Mouse (Mus musculus): Measurements from ENCODE around the gene Fbln5. TPM values are rescaled to one million over a fixed set of nuclear protein-coding genes. Genes with fewer than 3 reads are reported as not detected.

Fbln5 gene
- polyA plus RNA-seq, 1 experiment, result 44.9 TPM

GRCm38 (mm10) chr12:101789250-101789649, 29.6 kb downstream of the Fbln5 start:
- Histone ChIP-seq H3K4me2 (ENCODE audit: low read depth) (no peak overlapping the region), H3ac (ENCODE audit: control insufficient read depth, insufficient read length) (no peak overlapping the region), H3K79me2 (ENCODE audit: control insufficient read depth, insufficient read depth) (no peaks in the 10 kb centered on the region), H3K36me3 (ENCODE audit: control insufficient read depth, insufficient read depth) (no peaks in the 10 kb centered on the region), H3K27me3 (ENCODE audit: control insufficient read depth, insufficient read depth, insufficient read length) (no peaks in the 10 kb centered on the region), H3K4me3 (no peak overlapping the region)
- TF ChIP-seq MYOG (IDR thresholded peaks at IDR 0.05; ENCODE audit: control insufficient read depth in 1 of 3, insufficient read depth in 1 of 3, insufficient read length in 2 of 3, low read depth in 2 of 3) (no peak), SRF (IDR thresholded peaks at IDR 0.05; ENCODE audit: control insufficient read depth, insufficient read length, low read depth) (no peak), POLR2AphosphoS2 (IDR thresholded peaks at IDR 0.05; ENCODE audit: insufficient read length, low read depth) (no peak), TCF12 (IDR thresholded peaks at IDR 0.05; ENCODE audit: insufficient read depth, poor library complexity, severe bottlenecking) (no peak), E2F4 (IDR thresholded peaks at IDR 0.05; ENCODE audit: insufficient read depth) (no peak), CEBPB (IDR thresholded peaks at IDR 0.05; ENCODE audit: insufficient read depth, poor library complexity, severe bottlenecking) (no peak), REST (IDR thresholded peaks at IDR 0.05; ENCODE audit: insufficient read depth, insufficient read length) (no peak), POLR2A (IDR thresholded peaks at IDR 0.05; ENCODE audit: insufficient read length, low read depth) (no peak), TCF3 (IDR thresholded peaks at IDR 0.05; ENCODE audit: insufficient read length, low read depth) (no peak), USF1 (IDR thresholded peaks at IDR 0.05; ENCODE audit: low read depth) (no peak), MAX (IDR thresholded peaks at IDR 0.05; ENCODE audit: low read depth) (no peak), MYOD1 (IDR thresholded peaks at IDR 0.05; ENCODE audit: control insufficient read depth in 1 of 3, insufficient read length in 2 of 3, low read depth in 2 of 3) (no peak)

- Histone ChIP-seq H3K36me3 (ENCODE audit: control insufficient read depth, insufficient read depth) (no peaks in the 10 kb centered on the region), H3K4me3 (no peak overlapping the region), H3K4me2 (ENCODE audit: low read depth) (no peak overlapping the region), H3ac (ENCODE audit: control insufficient read depth, insufficient read length) (no peak overlapping the region), H3K79me2 (ENCODE audit: control insufficient read depth, insufficient read depth) (no peaks in the 10 kb centered on the region), H3K27me3 (ENCODE audit: control insufficient read depth, insufficient read depth, insufficient read length) (no peaks in the 10 kb centered on the region)
- TF ChIP-seq TCF3 (IDR thresholded peaks at IDR 0.05; ENCODE audit: insufficient read length, low read depth) (no peak), POLR2A (IDR thresholded peaks at IDR 0.05; ENCODE audit: insufficient read length, low read depth) (no peak), E2F4 (IDR thresholded peaks at IDR 0.05; ENCODE audit: insufficient read depth) (no peak), MAX (IDR thresholded peaks at IDR 0.05; ENCODE audit: low read depth) (no peak), USF1 (IDR thresholded peaks at IDR 0.05; ENCODE audit: low read depth) (no peak), MYOD1 (IDR thresholded peaks at IDR 0.05; ENCODE audit: control insufficient read depth in 1 of 3, insufficient read length in 2 of 3, low read depth in 2 of 3) (no peak), CEBPB (IDR thresholded peaks at IDR 0.05; ENCODE audit: insufficient read depth, poor library complexity, severe bottlenecking) (no peak), SRF (IDR thresholded peaks at IDR 0.05; ENCODE audit: control insufficient read depth, insufficient read length, low read depth) (no peak), POLR2AphosphoS2 (IDR thresholded peaks at IDR 0.05; ENCODE audit: insufficient read length, low read depth) (no peak), REST (IDR thresholded peaks at IDR 0.05; ENCODE audit: insufficient read depth, insufficient read length) (no peak)
Observed at GRCm38 (mm10) chr12:101782787-101783186, 36.1 kb downstream of the Fbln5 start.

- Histone ChIP-seq H3K4me2 (ENCODE audit: low read depth) (no peak overlapping the region), H3K79me2 (ENCODE audit: control insufficient read depth, insufficient read depth) (no peaks in the 10 kb centered on the region), H3ac (ENCODE audit: control insufficient read depth, insufficient read length) (no peak overlapping the region), H3K27me3 (ENCODE audit: control insufficient read depth, insufficient read depth, insufficient read length) (no peaks in the 10 kb centered on the region), H3K36me3 (ENCODE audit: control insufficient read depth, insufficient read depth) (no peaks in the 10 kb centered on the region), H3K4me3 (no peak overlapping the region)
- no peak for TF ChIP-seq MAX (IDR thresholded peaks at IDR 0.05; ENCODE audit: low read depth)
- TF ChIP-seq E2F4 (IDR thresholded peaks at IDR 0.05; ENCODE audit: insufficient read depth), result no peak
- no peak for TF ChIP-seq POLR2AphosphoS2 (IDR thresholded peaks at IDR 0.05; ENCODE audit: insufficient read length, low read depth)
- no peak for TF ChIP-seq REST (IDR thresholded peaks at IDR 0.05; ENCODE audit: insufficient read depth, insufficient read length)
- no peak for TF ChIP-seq TCF3 (IDR thresholded peaks at IDR 0.05; ENCODE audit: insufficient read length, low read depth)
- no peak for TF ChIP-seq MYOG (IDR thresholded peaks at IDR 0.05; ENCODE audit: control insufficient read depth in 1 of 3, insufficient read depth in 1 of 3, insufficient read length in 2 of 3, low read depth in 2 of 3)
- no peak for TF ChIP-seq SRF (IDR thresholded peaks at IDR 0.05; ENCODE audit: control insufficient read depth, insufficient read length, low read depth)
- TF ChIP-seq TCF12 (IDR thresholded peaks at IDR 0.05; ENCODE audit: insufficient read depth, poor library complexity, severe bottlenecking), result no peak
- TF ChIP-seq POLR2A (IDR thresholded peaks at IDR 0.05; ENCODE audit: insufficient read length, low read depth), result no peak
- TF ChIP-seq USF1 (IDR thresholded peaks at IDR 0.05; ENCODE audit: low read depth), result no peak
- TF ChIP-seq MYOD1 (IDR thresholded peaks at IDR 0.05; ENCODE audit: control insufficient read depth in 1 of 3, insufficient read length in 2 of 3, low read depth in 2 of 3), result no peak
- TF ChIP-seq CEBPB (IDR thresholded peaks at IDR 0.05; ENCODE audit: insufficient read depth, poor library complexity, severe bottlenecking), result no peak
Observed at GRCm38 (mm10) chr12:101780915-101781314, 37.9 kb downstream of the Fbln5 start.

GRCm38 (mm10) chr12:101777613-101778325, 41.1 kb downstream of the Fbln5 start:
- H3K4me3 ChIP-seq, result no peak overlapping the region
- no peak overlapping the region for H3ac ChIP-seq (ENCODE audit: control insufficient read depth, insufficient read length)

More at GRCm38 (mm10) chr12:101777613-101778325, 41.1 kb downstream of the Fbln5 start:
- TF ChIP-seq REST (IDR thresholded peaks at IDR 0.05; ENCODE audit: insufficient read depth, insufficient read length) (no peak), MAX (IDR thresholded peaks at IDR 0.05; ENCODE audit: low read depth) (no peak), TCF12 (IDR thresholded peaks at IDR 0.05; ENCODE audit: insufficient read depth, poor library complexity, severe bottlenecking) (no peak), TCF3 (IDR thresholded peaks at IDR 0.05; ENCODE audit: insufficient read length, low read depth) (no peak), POLR2A (IDR thresholded peaks at IDR 0.05; ENCODE audit: insufficient read length, low read depth) (no peak), POLR2AphosphoS2 (IDR thresholded peaks at IDR 0.05; ENCODE audit: insufficient read length, low read depth) (no peak), SRF (IDR thresholded peaks at IDR 0.05; ENCODE audit: control insufficient read depth, insufficient read length, low read depth) (no peak), CEBPB (IDR thresholded peaks at IDR 0.05; ENCODE audit: insufficient read depth, poor library complexity, severe bottlenecking) (no peak), E2F4 (IDR thresholded peaks at IDR 0.05; ENCODE audit: insufficient read depth) (no peak), MYOG (IDR thresholded peaks at IDR 0.05; ENCODE audit: control insufficient read depth in 1 of 3, insufficient read depth in 1 of 3, insufficient read length in 2 of 3, low read depth in 2 of 3) (no peak), MYOD1 (IDR thresholded peaks at IDR 0.05; ENCODE audit: control insufficient read depth in 1 of 3, insufficient read length in 2 of 3, low read depth in 2 of 3) (no peak), USF1 (IDR thresholded peaks at IDR 0.05; ENCODE audit: low read depth) (no peak)
- no peaks in the 10 kb centered on the region for H3K79me2 ChIP-seq (ENCODE audit: control insufficient read depth, insufficient read depth)
- no peaks in the 10 kb centered on the region for H3K36me3 ChIP-seq (ENCODE audit: control insufficient read depth, insufficient read depth)
- H3K27me3 ChIP-seq (ENCODE audit: control insufficient read depth, insufficient read depth, insufficient read length), result no peaks in the 10 kb centered on the region
- H3K4me2 ChIP-seq (ENCODE audit: low read depth), result no peak overlapping the region
